Mouse (Mus musculus) C2C12 (cell line): ENCODE results near the gene Smad1.

Experiments used
- CEBPB ChIP-seq: IDR thresholded peaks from one replicate; pipeline ENCODE4 v1.6.1; 2011; ENCODE audit warnings: low read depth, mild to moderate bottlenecking, control low read depth, moderate library complexity
- CTCF ChIP-seq: IDR thresholded peaks from one replicate; pipeline ENCODE4 v1.5.1; 2011; ENCODE audit not compliant: control insufficient read depth, insufficient read depth, insufficient read length
- FOSL1 ChIP-seq: IDR thresholded peaks from one replicate; pipeline ENCODE4 v1.8.0; 2011; ENCODE audit warnings: mild to moderate bottlenecking, low read length; ENCODE audit not compliant: poor library complexity, insufficient read depth, severe bottlenecking
- MAX ChIP-seq: IDR thresholded peaks from one replicate; pipeline ENCODE4 v1.6.1; 2011; ENCODE audit warnings: mild to moderate bottlenecking, control low read depth
- MYOD1 ChIP-seq: IDR thresholded peaks from one replicate; pipeline ENCODE4 v1.6.1; 2011; ENCODE audit warnings: low read depth; ENCODE audit not compliant: control insufficient read depth, insufficient read length
- MYOG ChIP-seq: IDR thresholded peaks from one replicate; pipeline ENCODE4 v1.6.1; 2011; ENCODE audit not compliant: control insufficient read depth, insufficient read length; ENCODE audit errors: extremely low read depth
- USF1 ChIP-seq: IDR thresholded peaks from one replicate; pipeline ENCODE4 v1.6.1; 2011; ENCODE audit warnings: low read depth, mild to moderate bottlenecking, control low read depth, moderate library complexity

GRCm38 (mm10) chr8:79384276-79385271 is 14.7 kb downstream of the Smad1 start:
- TF ChIP-seq USF1 (no peak), CTCF (no peak), MAX (no peak), CEBPB (no peak), FOSL1 (no peak), MYOG (no peak), MYOD1 (no peak)
